Mouse (Mus musculus): ENCODE measurements at regions not wholly inside any gene's neighbourhood (a gene's known extent, or its start where the extent isn't known, plus 50 kb on each side); places are given as distances from the start of the nearest gene placed in this dataset.

DNA sequence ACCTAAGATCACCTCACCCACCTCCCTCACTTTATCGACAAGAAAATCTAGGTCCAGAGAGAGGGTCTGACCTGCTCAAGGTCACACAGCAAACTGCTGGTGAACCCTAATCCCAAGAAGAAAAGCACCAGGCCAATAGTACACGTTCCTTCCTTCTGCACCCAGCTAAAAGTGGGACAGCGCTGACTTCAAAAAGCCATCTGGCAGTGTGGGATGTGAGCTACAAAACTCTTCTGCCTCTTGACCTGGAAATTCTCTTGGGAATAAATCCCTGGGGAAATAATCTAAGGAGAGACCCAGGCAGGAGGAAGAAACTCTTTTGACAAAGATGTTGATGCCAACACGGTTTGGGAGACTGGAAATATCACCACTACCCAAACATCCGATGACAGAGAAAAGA is 175.4 kb downstream of the Cct6b start:
- Histone ChIP-seq H3K4me2 (replicated peaks) (no peak overlapping the region), H3K4me1 (no peaks in the 10 kb centered on the region), H3K9me3 (no peaks in the 10 kb centered on the region), H3K36me3 (no peaks in the 10 kb centered on the region), H3K27ac (no peak overlapping the region), H3K9ac (no peak overlapping the region), H3K27me3 (no peaks in the 10 kb centered on the region), H3K4me3 (no peak overlapping the region)
- 85% methylated on average over 5 of the region's 5 CpGs for WGBS
- no peak for ATAC-seq (ENCODE audit: insufficient number of reproducible peaks, insufficient read depth, low FRiP score, low TSS enrichment)

DNA sequence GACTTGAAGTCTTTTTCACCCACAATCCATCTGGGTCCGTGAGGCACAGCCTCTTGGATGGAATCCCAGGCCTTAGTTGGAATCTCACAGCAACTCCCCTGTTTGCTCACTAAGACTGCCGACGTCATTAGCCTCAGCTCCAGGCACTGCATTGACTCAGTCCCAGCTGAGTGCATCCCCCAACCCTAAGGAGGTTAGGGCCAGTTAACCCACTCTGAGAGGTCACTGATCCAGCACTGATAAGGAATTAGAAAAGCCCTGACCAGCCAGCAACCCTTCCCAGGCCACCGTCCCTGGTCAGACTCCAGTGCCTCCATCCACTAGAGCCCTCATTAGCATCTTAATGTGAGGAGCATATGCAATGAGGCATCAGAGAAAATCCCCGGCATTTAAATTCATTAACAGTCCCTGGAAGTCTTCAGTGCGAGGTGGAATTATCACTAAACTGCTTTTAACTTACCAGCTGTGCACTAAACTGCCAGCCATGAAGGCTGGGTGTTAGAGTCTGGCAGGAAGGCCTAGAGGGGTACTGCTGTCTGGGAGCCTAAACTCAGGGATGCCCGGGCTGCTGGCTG is 184.2 kb downstream of the Cct6b start:
- WGBS = 27% methylated on average over 7 of the region's 7 CpGs
- Histone ChIP-seq H3K27ac (no peak overlapping the region), H3K9me3 (no peaks in the 10 kb centered on the region), H3K4me1 (no peaks in the 10 kb centered on the region), H3K36me3 (no peaks in the 10 kb centered on the region), H3K27me3 (no peaks in the 10 kb centered on the region), H3K4me2 (replicated peaks) (no peak overlapping the region), H3K4me3 (no peak overlapping the region), H3K9ac (no peak overlapping the region)
- no peak for ATAC-seq (ENCODE audit: insufficient number of reproducible peaks, insufficient read depth, low FRiP score, low TSS enrichment)

DNA sequence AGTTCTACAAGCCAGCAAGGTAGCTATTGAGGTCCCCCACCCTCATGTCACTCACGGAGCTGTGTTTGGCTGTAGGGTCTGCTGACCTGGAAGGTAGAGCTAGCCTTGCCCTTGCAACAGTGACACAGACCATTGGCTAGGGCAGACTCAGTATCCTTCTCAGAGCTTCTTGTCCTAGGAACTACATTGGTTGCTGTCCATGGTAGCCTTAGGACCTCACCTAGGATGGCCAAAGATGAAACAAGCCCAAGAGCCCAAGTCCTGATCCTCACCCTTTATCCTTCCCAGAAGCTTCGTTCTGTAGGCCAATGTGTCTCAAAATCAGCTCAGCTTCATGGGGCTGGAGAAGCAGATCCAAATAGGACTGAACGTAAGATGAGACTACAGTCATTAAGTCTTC is 187.3 kb downstream of the Tmem132e start:
- Histone ChIP-seq H3K27me3 (no peaks in the 10 kb centered on the region), H3K9me3 (no peaks in the 10 kb centered on the region), H3K9ac (no peak overlapping the region), H3K27ac (no peak overlapping the region), H3K4me3 (no peak overlapping the region), H3K4me1 (0 out of 2 replicates have a peak, but pooled peaks cover 6% of the 10 kb centered on the region), H3K36me3 (no peaks in the 10 kb centered on the region), H3K4me2 (replicated peaks) (no peak overlapping the region)
- ATAC-seq (ENCODE audit: insufficient number of reproducible peaks, insufficient read depth, low FRiP score, low TSS enrichment) = no peak
- WGBS = 62% methylated on average over 3 of the region's 3 CpGs

DNA sequence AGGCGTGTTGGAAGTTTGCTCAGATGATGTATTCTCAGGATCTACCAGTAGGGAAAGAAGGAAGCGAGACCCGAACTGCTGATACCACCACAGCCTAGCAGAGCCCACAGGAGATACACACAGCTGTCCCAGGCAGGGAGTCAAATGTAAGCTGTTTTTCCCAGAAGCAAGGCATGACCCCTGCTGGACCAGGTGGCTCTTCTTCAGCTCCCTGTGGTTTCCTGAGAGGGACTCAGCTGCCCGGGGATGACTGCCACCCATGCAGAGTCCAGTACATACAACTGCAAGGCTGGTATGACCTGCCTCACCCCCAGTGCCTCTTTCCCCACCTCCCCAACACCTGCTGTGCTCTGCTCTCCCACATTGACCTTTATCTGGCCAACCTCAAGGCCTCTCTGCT is 184.4 kb downstream of the Tmem132e start:
- ATAC-seq (ENCODE audit: insufficient number of reproducible peaks, insufficient read depth, low FRiP score, low TSS enrichment) = no peak
- Histone ChIP-seq H3K4me2 (replicated peaks) (no peak overlapping the region), H3K4me3 (no peak overlapping the region), H3K27me3 (no peaks in the 10 kb centered on the region), H3K27ac (no peak overlapping the region), H3K9ac (no peak overlapping the region), H3K9me3 (no peaks in the 10 kb centered on the region), H3K4me1 (0 out of 2 replicates have a peak, but pooled peaks cover 7% of the 10 kb centered on the region), H3K36me3 (no peaks in the 10 kb centered on the region)
- WGBS = 76% methylated on average over 4 of the region's 4 CpGs

DNA sequence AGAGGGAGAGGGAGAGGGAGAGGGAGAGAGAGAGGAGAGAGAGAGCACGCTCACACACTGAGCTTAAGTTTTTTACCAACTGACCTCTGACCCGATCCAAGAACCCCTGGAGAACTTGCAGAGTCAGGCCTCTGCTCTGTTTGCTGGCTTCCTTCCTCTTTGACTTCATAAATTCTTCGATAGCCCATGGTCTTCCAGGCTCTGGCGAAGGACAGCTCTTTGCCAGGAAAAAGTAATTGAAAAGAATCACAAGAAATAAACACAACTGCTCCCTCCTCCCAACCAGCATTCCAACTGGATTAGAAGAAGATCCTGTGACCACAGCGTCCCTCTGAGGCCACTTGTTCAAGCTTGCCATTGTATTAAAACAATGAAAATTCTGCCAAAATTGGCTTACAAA is 182.8 kb downstream of the Tmem132e start:
- 0 out of 2 replicates have a peak, but pooled peaks cover 7% of the 10 kb centered on the region for H3K4me1 ChIP-seq
- no peaks in the 10 kb centered on the region for H3K9me3 ChIP-seq
- no peak overlapping the region for H3K4me3 ChIP-seq
- no peak overlapping the region for H3K4me2 ChIP-seq (replicated peaks)
- no peaks in the 10 kb centered on the region for H3K27me3 ChIP-seq
- ATAC-seq (ENCODE audit: insufficient number of reproducible peaks, insufficient read depth, low FRiP score, low TSS enrichment) = no peak
- no peak overlapping the region for H3K27ac ChIP-seq
- WGBS = 10% methylated on average over 5 of the region's 5 CpGs
- no peaks in the 10 kb centered on the region for H3K36me3 ChIP-seq
- H3K9ac ChIP-seq = no peak overlapping the region

DNA sequence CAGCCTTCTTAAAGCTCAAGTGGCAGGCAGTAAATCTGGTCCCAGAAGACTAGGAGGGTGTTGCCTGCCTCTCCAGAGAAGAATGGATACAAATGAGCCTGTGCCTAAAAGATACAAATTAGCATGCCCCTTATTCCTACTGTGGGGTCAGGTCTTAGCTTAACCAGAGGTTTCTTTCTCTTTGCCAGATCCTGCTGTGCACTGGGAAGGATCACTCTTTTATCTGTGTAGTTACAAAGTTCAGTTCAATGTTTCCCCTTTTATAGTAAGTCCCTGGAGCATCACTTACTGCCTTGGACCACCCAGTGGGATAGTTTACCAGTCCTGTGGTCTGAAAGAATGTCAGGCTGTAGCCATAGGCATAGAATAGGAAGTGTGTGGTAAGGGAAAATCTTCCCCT is 181.1 kb downstream of the Tmem132e start:
- Histone ChIP-seq H3K36me3 (no peaks in the 10 kb centered on the region), H3K9me3 (no peaks in the 10 kb centered on the region), H3K27me3 (no peaks in the 10 kb centered on the region), H3K4me3 (no peak overlapping the region), H3K4me1 (0 out of 2 replicates have a peak, but pooled peaks cover 7% of the 10 kb centered on the region), H3K4me2 (replicated peaks) (no peak overlapping the region), H3K27ac (no peak overlapping the region), H3K9ac (no peak overlapping the region)
- ATAC-seq (ENCODE audit: insufficient number of reproducible peaks, insufficient read depth, low FRiP score, low TSS enrichment) = no peak

DNA sequence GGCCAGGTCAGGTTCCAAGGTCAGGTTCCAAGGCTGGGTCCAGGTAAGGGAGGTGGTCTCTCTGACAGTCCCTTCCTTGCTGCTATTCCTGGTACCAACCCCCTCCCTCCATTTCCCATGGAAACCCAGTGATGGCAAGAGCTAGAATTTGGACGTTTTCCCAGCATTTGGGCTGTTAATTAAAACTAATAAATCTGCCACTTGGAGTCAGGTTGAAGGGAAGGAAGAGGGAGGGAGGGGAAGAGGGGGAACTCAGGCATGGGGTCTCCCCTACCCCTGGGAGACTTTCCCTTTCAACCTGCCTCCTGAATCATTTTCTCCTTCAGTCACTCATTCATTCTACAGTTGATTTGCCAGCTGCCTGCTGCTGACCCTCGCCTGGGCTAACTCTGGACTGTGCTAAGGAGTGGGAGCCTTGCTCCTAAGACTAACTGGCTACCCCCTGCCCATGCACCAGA is 179.5 kb downstream of the Tmem132e start:
- H3K4me3 ChIP-seq = no peak overlapping the region
- no peak overlapping the region for H3K4me2 ChIP-seq (replicated peaks)
- H3K36me3 ChIP-seq = no peaks in the 10 kb centered on the region
- no peaks in the 10 kb centered on the region for H3K27me3 ChIP-seq
- H3K4me1 ChIP-seq = 0 out of 2 replicates have a peak, but pooled peaks cover 7% of the 10 kb centered on the region
- no peak for ATAC-seq (ENCODE audit: insufficient number of reproducible peaks, insufficient read depth, low FRiP score, low TSS enrichment)
- WGBS = 37% methylated on average over 2 of the region's 2 CpGs
- no peak overlapping the region for H3K27ac ChIP-seq
- no peaks in the 10 kb centered on the region for H3K9me3 ChIP-seq
- H3K9ac ChIP-seq = no peak overlapping the region

DNA sequence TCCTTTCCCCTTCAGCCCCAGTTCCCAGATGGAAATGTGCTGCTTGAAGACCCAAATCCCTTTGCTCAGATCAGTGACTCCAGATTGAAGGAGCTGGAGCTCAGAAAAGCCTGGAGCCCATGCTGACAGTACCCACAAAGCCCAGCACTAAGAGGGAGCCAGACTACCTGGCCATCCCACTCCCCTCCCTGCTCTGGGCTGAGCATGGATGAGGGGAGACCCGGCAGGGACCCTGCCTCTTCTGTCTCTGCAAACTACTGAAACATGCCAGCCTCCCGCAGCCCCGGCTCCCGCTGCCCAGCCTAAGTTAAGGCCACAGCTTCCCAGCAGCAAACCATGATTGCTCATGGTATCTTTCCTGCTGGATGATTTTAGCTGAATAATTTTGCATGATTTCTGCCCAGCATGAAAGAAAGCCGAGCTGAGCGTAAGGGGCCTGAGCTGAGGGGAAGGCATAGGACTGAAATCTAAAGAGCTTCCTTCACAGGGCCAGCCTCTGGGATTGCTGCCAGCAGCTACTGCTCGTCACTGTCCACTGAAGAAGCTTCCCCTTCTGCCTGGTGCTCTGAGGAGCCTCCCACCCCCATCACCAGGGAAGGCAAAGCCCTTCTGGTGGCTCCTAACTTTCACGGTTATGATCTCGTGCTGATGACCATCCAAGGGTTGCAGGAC is 178.4 kb downstream of the Tmem132e start:
- Histone ChIP-seq H3K9ac (no peak overlapping the region), H3K27ac (no peak overlapping the region), H3K4me2 (replicated peaks) (no peak overlapping the region), H3K36me3 (no peaks in the 10 kb centered on the region), H3K4me1 (0 out of 2 replicates have a peak, but pooled peaks cover 7% of the 10 kb centered on the region), H3K4me3 (no peak overlapping the region), H3K9me3 (no peaks in the 10 kb centered on the region), H3K27me3 (no peaks in the 10 kb centered on the region)
- WGBS = 64% methylated on average over 9 of the region's 9 CpGs
- ATAC-seq (ENCODE audit: insufficient number of reproducible peaks, insufficient read depth, low FRiP score, low TSS enrichment) = no peak

DNA sequence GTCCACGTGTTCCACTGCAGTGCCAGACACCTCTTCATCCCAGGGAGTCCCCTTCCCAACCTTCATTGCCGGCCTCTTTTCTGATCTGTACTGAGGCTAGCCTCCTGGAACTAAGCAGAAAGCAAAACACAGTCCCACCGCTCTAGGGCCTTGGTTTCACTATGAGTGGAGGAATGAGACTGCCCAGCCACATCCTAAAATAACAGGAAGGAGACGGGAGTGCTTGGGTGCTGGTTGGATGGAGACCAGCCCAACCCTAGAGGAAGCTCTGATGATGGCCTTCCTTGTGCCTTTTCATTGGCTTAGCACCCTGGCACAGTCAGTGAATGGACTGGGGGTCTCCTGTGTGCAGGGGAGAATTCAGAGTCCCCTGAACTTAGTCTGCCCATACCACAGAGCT is 177.4 kb downstream of the Tmem132e start:
- no peak overlapping the region for H3K4me2 ChIP-seq (replicated peaks)
- H3K4me1 ChIP-seq = 0 out of 2 replicates have a peak, but pooled peaks cover 2% of the 10 kb centered on the region
- no peak for ATAC-seq (ENCODE audit: insufficient number of reproducible peaks, insufficient read depth, low FRiP score, low TSS enrichment)
- H3K9me3 ChIP-seq = no peaks in the 10 kb centered on the region
- no peak overlapping the region for H3K9ac ChIP-seq
- H3K27ac ChIP-seq = no peak overlapping the region
- no peaks in the 10 kb centered on the region for H3K27me3 ChIP-seq
- H3K4me3 ChIP-seq = no peak overlapping the region
- no peaks in the 10 kb centered on the region for H3K36me3 ChIP-seq
- 65% methylated on average over 4 of the region's 4 CpGs for WGBS

DNA sequence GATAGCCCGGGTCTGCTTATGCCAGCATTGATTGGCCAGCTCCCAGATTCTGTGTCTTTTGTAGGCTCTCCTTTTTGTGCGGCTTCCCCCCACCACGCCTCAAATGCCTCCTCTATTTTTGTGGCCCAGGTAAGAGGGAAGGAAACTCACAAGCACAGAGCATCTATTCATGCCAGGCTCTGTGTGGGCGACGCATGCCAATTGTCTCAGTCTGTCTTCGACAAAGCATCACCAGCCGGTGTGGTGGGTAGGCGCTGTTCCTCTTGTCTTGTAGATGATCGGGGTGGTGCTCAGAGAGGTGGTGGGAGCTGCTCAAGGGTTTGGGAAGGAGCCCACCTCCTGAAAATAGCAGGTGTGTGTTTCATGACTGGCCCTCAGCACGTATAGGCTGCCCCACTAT is 175.5 kb downstream of the Tmem132e start:
- Histone ChIP-seq H3K4me2 (replicated peaks) (no peak overlapping the region), H3K27ac (no peak overlapping the region), H3K4me3 (no peak overlapping the region), H3K9ac (no peak overlapping the region), H3K4me1 (no peaks in the 10 kb centered on the region), H3K27me3 (no peaks in the 10 kb centered on the region), H3K36me3 (no peaks in the 10 kb centered on the region), H3K9me3 (no peaks in the 10 kb centered on the region)
- ATAC-seq (ENCODE audit: insufficient number of reproducible peaks, insufficient read depth, low FRiP score, low TSS enrichment) = no peak
- 72% methylated on average over 10 of the region's 10 CpGs for WGBS

DNA sequence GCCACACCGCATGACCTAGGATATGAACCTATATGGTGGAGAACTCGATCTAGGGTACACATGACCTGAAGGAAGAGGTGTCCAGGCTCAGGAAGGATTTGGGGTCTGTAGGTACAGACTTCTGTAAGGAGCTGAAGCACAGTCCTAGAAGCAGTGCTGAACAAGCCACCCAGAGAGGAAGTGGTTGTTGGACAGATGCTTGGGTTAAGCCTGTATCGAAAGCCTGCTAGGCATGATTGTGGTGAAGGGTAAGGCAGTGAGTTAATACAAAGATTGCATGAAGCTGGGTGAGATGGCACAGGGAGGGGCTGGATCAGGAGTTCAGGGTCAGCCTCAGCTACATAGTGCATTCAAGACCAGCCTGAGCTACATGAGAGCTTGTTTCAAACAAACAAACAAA is 153.3 kb downstream of the Tmem132e start:
- 93% methylated on average over 3 of the region's 3 CpGs for WGBS
- Histone ChIP-seq H3K9ac (no peak overlapping the region), H3K27ac (no peak overlapping the region), H3K27me3 (no peaks in the 10 kb centered on the region), H3K9me3 (no peaks in the 10 kb centered on the region), H3K4me3 (no peak overlapping the region), H3K36me3 (no peaks in the 10 kb centered on the region), H3K4me2 (replicated peaks) (no peak overlapping the region), H3K4me1 (no peaks in the 10 kb centered on the region)
- ATAC-seq (ENCODE audit: insufficient number of reproducible peaks, insufficient read depth, low FRiP score, low TSS enrichment) = no peak

DNA sequence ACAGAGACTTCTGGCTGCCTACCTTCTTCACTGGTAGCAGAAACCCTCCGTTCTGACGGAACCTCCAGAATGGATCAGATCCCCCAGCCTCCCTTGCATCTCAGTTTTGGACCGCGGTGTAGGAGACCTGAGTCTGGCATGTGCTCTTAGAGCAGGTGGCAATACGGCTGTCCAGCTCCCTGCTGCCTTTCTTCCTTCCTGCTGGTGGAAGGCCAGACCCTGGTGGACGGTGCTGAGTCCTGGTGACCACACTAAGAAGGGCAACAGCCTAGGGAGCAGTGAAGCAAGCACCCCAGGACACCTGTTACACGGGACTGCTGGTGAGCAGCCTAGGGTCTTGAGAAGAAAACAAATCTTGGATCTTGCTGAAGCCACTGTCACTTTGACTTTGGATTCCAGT is 152.7 kb downstream of the Tmem132e start:
- no peak overlapping the region for H3K9ac ChIP-seq
- ATAC-seq (ENCODE audit: insufficient number of reproducible peaks, insufficient read depth, low FRiP score, low TSS enrichment) = no peak
- no peak overlapping the region for H3K4me2 ChIP-seq (replicated peaks)
- H3K9me3 ChIP-seq = no peaks in the 10 kb centered on the region
- no peaks in the 10 kb centered on the region for H3K4me1 ChIP-seq
- WGBS = 82% methylated on average over 7 of the region's 7 CpGs
- no peaks in the 10 kb centered on the region for H3K36me3 ChIP-seq
- no peaks in the 10 kb centered on the region for H3K27me3 ChIP-seq
- H3K4me3 ChIP-seq = no peak overlapping the region
- H3K27ac ChIP-seq = no peak overlapping the region
